Mouse (Mus musculus) liver, adult 2 months (tissue): ENCODE data around the gene Lefty2.

Experiments used
- CTCF ChIP-seq: fragments of 200-500 bp; IDR thresholded peaks from 2 replicates; pipeline ENCODE4 v1.5.1; 2011; ENCODE audit warnings: low read depth, low read length, control low read depth
- POLR2A ChIP-seq: fragments of 200-500 bp; IDR thresholded peaks from 2 replicates; pipeline ENCODE4 v1.6.1; 2011; ENCODE audit warnings: low read length, control low read depth; ENCODE audit not compliant: insufficient read depth; ENCODE audit errors: extremely low read depth

DNA sequence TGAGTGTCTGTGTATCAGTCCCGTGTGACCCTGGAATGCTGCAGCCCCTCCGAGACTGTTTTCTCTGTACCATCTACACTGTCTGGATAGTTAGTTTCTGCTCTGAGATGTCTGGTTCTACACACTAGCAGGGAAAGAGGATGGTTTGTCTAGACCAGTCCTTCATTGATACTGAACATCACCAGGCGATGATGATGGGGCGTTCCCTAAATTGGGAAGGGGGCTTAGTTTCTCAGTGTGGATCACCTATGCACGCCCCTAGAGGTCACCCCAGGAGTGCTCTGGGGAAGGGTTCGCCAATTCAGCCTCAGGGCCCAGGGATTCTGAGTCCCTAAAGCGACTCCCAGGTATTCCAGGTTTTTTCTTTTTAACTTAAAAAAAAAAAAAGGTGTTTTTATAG, 3.7 kb upstream of the Lefty2 start:
- TF ChIP-seq CTCF, result no peak
- no peak for TF ChIP-seq POLR2A
